Mouse (Mus musculus) ES-E14 (cell line): ENCODE measurements around the gene Bri3. TPM values are rescaled to one million over a fixed set of nuclear protein-coding genes. Genes with fewer than 3 reads are reported as not detected.

Source experiments
- DNase-seq: peaks from one replicate; pipeline ENCODE4 v3.0.0-alpha.2; 2013; ENCODE audit warnings: low read depth, low spot score
- H3K27ac ChIP-seq: 2 replicates; pipeline ENCODE4 v1.5.1; 2012; ENCODE audit warnings: low read depth, mild to moderate bottlenecking, low read length, moderate library complexity, mixed read lengths; ENCODE audit not compliant: poor library complexity, insufficient read depth, severe bottlenecking
- H3K36me3 ChIP-seq: 2 replicates; pipeline ENCODE4 v1.6.1; 2012; ENCODE audit warnings: mild to moderate bottlenecking, low read length, moderate library complexity, mixed read lengths; ENCODE audit not compliant: control insufficient read depth, poor library complexity, insufficient read depth, severe bottlenecking
- H3K4me1 ChIP-seq, 2 experiments: fragments of 150-350 bp in 1 of 2; sonication (generic) in 1 of 2; 2 replicates each; pipeline ENCODE4 v1.6.1; 2012; ENCODE audit warnings: low read length in 2 of 2, mild to moderate bottlenecking in 1 of 2, mixed read lengths in 1 of 2; ENCODE audit not compliant: control insufficient read depth in 2 of 2, insufficient read depth in 2 of 2, poor library complexity in 1 of 2
- H3K4me3 ChIP-seq, 2 experiments: fragments of 150-350 bp in 1 of 2; sonication (generic) in 1 of 2; 2 replicates each; pipeline ENCODE4 v1.5.1; 2012; ENCODE audit warnings: low read length in 2 of 2, low read depth in 1 of 2, mild to moderate bottlenecking in 1 of 2, mixed read lengths in 1 of 2; ENCODE audit not compliant: insufficient read depth in 1 of 2, poor library complexity in 1 of 2, severe bottlenecking in 1 of 2
- H3K9ac ChIP-seq: 2 replicates; pipeline ENCODE4 v1.6.1; 2012; ENCODE audit warnings: low read depth, mild to moderate bottlenecking, low read length, mixed read lengths; ENCODE audit not compliant: poor library complexity, insufficient read depth, severe bottlenecking
- H3K9me3 ChIP-seq: fragments of 150-350 bp; sonication (generic); 2 replicates; pipeline ENCODE4 v1.6.1; 2012; ENCODE audit warnings: low read depth, mild to moderate bottlenecking, low read length; ENCODE audit not compliant: control insufficient read depth, insufficient read depth
- CHD2 ChIP-seq: IDR thresholded peaks from 2 replicates; pipeline ENCODE4 v1.6.1; 2014; ENCODE audit warnings: mild to moderate bottlenecking, low read depth, low read length, inconsistent platforms
- HCFC1 ChIP-seq: IDR thresholded peaks from 2 replicates; pipeline ENCODE4 v1.6.1; 2012; ENCODE audit warnings: low read length, inconsistent platforms, borderline replicate concordance; ENCODE audit not compliant: insufficient read depth
- MAFK ChIP-seq: IDR thresholded peaks from 2 replicates; pipeline ENCODE4 v1.6.1; 2014; ENCODE audit warnings: mild to moderate bottlenecking, low read depth, low read length, inconsistent platforms; ENCODE audit not compliant: insufficient read depth
- ZC3H11A ChIP-seq: IDR thresholded peaks from 2 replicates; pipeline ENCODE4 v1.6.1; 2012; ENCODE audit warnings: low read depth, mild to moderate bottlenecking, inconsistent platforms, low read length, borderline replicate concordance
- ZNF384 ChIP-seq: IDR thresholded peaks from 2 replicates; pipeline ENCODE4 v1.6.1; 2012; ENCODE audit warnings: low read depth, low read length, inconsistent platforms
- in situ Hi-C, 2 experiments: fragments of 600-800 bp; cut with MboI; formaldehyde crosslinking; loops; one replicate each; pipeline ENCODE4 v1.15.1; 2025; ENCODE audit warnings: low sequenced_read_pairs in 2 of 2, inconsistent platforms in 1 of 2; ENCODE audit not compliant: unreplicated experiment in 2 of 2
- total RNA-seq: library from RNA; depleted of rRNA; stranded (reverse); fragments of 300-350 nt; gene quantifications from 2 replicates; pipeline ENCODE4 v1.2.3, GENCODE M21; 2012

The Bri3 gene
- total RNA-seq, 1 experiment: 26.4 TPM

GRCm38 (mm10) chr5:144370986-144371385 lies 126.7 kb downstream of the Bri3 start:
- H3K4me1 ChIP-seq: peaks cover 1 to 7% of the 10 kb centered on the region in 2 experiments; a peak in 1 of 4 replicates
- no peak overlapping the region for H3K9ac ChIP-seq
- no peaks in the 10 kb centered on the region for H3K9me3 ChIP-seq
- in situ Hi-C loops: no loop called here
- H3K36me3 ChIP-seq: no peaks in the 10 kb centered on the region
- no peak overlapping the region for H3K4me3 ChIP-seq
- TF ChIP-seq CHD2 (no peak), ZNF384 (no peak), MAFK (no peak), ZC3H11A (no peak), HCFC1 (no peak)
- peak; percentile 68 for DNase-seq
- no peak overlapping the region for H3K27ac ChIP-seq

GRCm38 (mm10) chr5:144372177-144372576 lies 127.9 kb downstream of the Bri3 start:
- H3K9ac ChIP-seq: no peak overlapping the region
- H3K4me3 ChIP-seq: no peak overlapping the region
- DNase-seq: no peak
- H3K4me1 ChIP-seq: peaks cover 1 to 7% of the 10 kb centered on the region in 2 experiments; a peak in 1 of 4 replicates
- no peaks in the 10 kb centered on the region for H3K9me3 ChIP-seq
- no peak for TF ChIP-seq ZNF384
- no peak for TF ChIP-seq MAFK
- TF ChIP-seq CHD2: no peak
- no peak for TF ChIP-seq HCFC1
- no peak for TF ChIP-seq ZC3H11A
- H3K27ac ChIP-seq: no peak overlapping the region
- no peaks in the 10 kb centered on the region for H3K36me3 ChIP-seq
- in situ Hi-C loops: no loop called here

- Histone ChIP-seq H3K9ac (no peak overlapping the region), H3K9me3 (no peaks in the 10 kb centered on the region), H3K36me3 (no peaks in the 10 kb centered on the region), H3K4me1 (peaks cover 1 to 7% of the 10 kb centered on the region in 2 experiments; a peak in 1 of 4 replicates), H3K27ac (no peak overlapping the region), H3K4me3 (no peak overlapping the region)
- no peak for DNase-seq
- no peak for TF ChIP-seq CHD2
- no peak for TF ChIP-seq ZNF384
- no peak for TF ChIP-seq HCFC1
- no peak for TF ChIP-seq ZC3H11A
- TF ChIP-seq MAFK: no peak
- in situ Hi-C loops: no loop called here
Observed at GRCm38 (mm10) chr5:144372885-144373284, 128.6 kb downstream of the Bri3 start.

GRCm38 (mm10) chr5:144379431-144379830 lies 135.2 kb downstream of the Bri3 start:
- Histone ChIP-seq H3K4me1 (no peaks in the 10 kb centered on the region), H3K4me3 (no peak overlapping the region), H3K36me3 (no peaks in the 10 kb centered on the region), H3K9ac (no peak overlapping the region), H3K9me3 (no peaks in the 10 kb centered on the region), H3K27ac (no peak overlapping the region)
- TF ChIP-seq CHD2 (no peak), MAFK (no peak), ZC3H11A (no peak), HCFC1 (no peak), ZNF384 (no peak)
- in situ Hi-C loops: no loop called here
- no peak for DNase-seq

- H3K4me1 ChIP-seq: no peaks in the 10 kb centered on the region
- TF ChIP-seq ZC3H11A (no peak), MAFK (0 out of 2 replicates have a peak, but pooled peaks have one; percentile 31)
- no peak overlapping the region for H3K9ac ChIP-seq
- H3K27ac ChIP-seq: no peak overlapping the region
- no peaks in the 10 kb centered on the region for H3K36me3 ChIP-seq
- DNase-seq: no peak
- no peak overlapping the region for H3K4me3 ChIP-seq
- H3K9me3 ChIP-seq: no peaks in the 10 kb centered on the region
- in situ Hi-C loops: loop anchor here in 1 of 2 experiments (10.0 kb wide), 1 partner anchor 354 kb away; no protein-coding TSS in a partner anchor
Observed at GRCm38 (mm10) chr5:144380689-144381088, 136.5 kb downstream of the Bri3 start.
